Mouse (Mus musculus) 416B (cell line): Measurements from ENCODE around the gene Gm21915.

Experiments used
- DNase-seq: peaks from one replicate; pipeline ENCODE4 v3.0.0; 2011; ENCODE audit warnings: low read depth

Gene Gm21915

DNA sequence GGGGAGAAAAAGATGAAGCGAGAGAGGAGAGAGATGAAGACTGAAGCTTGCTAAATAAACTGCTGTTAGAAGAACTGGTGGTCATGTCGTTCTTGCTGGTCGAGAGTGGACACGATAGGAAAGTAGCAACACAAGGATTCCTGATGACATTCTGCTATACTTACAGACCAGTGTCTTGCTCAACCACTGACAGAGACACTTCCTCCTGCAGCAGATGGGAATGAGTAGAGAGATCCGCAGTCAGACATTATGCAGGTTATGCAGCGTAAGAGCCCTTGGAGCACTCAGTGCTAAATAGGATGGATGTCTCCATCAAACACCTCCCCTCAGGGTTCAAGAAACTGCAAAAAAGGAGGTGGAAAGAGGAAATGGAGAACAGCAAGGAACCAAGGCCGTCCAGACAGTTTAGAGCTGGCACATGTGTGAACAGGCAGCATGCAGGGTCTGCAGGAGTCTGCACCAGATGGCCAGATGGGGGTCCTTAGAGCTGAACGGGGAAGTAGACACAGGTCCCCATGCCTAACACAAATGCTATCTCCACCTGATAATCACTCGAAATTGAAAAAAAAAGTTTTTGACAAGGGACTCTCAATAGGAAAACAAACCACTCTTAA is 4.1 kb upstream of the Gm21915 start:
- no peak for DNase-seq

DNA sequence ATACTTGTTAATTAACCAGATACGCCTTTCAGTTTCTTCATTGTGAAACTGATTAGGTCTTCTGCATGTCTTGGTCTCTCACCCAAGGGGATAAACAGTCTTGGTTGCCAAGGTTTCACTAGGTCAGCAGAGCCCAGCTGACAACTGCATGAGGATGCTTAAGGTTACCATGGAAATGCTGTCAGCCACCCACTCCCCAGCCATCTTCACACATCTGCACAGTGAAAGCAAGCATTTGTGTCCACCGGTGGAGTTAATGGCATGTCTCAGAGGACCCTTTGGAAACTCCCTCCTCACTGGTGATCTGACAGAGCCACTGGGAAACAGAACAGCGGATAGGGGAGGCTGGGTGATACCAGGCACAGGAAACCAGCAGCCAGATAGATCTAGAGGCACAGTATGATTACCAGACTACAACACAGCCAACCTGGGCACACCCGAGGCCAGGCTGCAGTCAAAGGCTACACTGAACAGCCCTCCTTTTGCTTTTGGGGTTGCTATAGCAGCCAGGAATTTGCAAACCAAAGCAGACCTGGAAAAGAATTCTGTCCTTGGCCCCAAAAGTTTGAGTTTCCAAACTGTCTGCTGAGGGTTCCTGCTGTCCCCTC is 1.0 kb downstream of the Gm21915 start:
- no peak for DNase-seq

DNA sequence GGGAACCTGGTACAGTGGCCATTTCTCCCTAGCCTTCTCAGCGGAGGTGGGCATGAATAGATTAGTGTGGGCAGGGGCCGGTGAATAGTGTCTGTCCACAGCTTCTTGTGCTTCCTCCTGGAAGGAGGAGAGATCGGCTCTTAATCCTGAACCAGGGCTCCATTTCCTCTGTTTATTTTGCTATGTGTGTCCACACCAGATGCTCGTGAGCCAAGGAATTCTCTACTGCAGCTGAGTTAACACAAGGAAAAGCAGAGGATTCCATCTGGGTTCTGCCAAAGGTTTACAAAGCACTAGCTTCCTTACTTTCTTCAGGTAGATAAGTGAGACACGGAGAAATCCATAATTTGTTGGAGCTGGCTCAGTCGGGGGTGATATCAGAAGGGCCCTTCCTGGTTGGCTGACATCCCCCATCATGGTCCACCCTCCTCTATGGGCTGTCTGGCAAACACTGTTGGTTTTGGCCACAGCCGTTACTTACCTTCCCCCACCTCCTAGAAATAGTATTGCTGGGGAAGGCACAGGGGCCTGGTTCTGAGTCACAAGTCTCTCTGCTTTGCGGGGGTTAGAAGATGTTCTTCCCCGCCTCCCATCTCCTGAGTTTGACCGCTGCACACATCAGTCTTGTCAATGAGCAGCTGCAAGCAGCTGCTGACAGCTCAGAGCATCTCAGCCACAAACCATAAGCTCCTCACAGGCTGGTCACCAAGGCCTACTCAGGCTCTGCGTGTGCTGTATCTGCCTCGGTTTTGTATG is 5.0 kb downstream of the Gm21915 start:
- no peak for DNase-seq

DNA sequence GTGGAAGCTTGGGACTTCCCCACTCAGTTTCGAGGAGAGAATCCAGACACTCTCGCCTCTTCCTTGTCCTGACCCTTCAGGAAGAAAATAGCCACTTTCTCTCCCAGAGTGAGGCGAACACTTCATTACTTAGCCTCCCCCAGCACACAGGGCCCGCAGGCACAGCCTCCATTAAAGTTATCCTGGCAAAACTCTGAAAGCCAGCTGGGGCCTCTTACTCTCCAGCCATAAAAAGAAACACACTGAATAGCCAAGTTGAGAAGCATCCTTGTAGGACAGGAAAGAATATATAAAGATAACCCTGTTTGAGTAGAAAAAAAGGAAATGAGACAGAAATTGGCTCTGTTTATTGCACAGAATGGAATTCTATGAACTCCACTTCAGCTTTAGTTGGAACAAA is 8.2 kb downstream of the Gm21915 start:
- DNase-seq, result no peak

DNA sequence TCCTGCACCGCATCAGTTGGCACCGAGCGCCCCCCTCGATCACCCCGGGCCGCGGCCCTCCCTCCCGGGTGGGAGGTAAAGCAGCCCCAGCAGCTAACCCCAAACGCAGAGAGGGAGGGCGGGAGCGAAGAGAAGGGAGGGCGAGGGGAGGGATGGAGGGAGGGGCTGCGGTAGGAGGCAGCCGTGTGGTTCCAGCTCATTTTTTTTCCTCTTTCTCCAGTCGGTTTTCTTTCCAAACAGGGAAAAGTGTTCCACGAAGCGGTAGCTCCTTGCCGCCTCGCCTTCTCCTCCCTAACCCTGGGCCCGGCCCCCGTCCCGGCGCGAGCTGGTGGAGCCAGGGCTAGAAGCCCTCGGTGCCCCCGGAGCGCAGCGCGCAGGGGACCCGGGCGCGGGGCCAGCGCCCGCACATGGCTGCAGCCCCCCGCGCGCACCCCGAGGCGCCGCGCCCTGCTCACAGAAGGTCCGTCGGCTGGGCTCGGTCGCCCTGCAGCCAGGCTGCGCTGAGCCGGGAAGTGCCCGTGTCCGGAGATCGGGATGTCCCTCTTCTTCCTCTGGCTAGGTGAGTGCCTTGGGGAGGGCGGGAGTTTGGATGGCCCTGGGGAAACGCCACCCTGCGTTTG is 15.5 kb downstream of the Gm21915 start, which contains the start of gene Clmp:
Gene Clmp, plus strand, starts transcription at position 162 of the 620 bp plus-strand sequence.
- no peak for DNase-seq

DNA sequence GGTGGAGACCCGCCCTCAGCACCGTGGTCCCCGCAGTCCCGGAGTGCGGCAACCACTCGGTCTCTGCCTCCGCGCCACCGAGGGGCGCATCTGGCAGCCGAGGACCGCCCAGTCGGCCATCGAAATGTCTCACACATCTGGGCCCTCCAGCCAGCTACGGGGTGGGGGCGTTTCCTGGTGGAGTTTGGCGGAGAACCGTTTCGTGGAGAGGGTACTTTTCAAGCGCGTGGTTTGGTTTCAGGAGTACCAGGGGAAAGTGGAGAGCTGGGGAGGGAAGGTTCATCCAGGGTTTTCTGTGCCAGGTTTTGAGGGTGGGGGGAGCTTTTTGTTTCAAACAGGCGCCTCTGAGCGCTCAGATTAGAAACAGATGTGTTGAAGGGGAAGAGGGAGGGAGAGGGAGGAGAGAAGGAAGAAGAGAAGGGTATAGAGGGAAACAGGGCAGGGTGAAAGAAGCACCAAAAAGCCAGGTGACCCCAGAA is 16.0 kb downstream of the Gm21915 start:
- DNase-seq, result no peak

DNA sequence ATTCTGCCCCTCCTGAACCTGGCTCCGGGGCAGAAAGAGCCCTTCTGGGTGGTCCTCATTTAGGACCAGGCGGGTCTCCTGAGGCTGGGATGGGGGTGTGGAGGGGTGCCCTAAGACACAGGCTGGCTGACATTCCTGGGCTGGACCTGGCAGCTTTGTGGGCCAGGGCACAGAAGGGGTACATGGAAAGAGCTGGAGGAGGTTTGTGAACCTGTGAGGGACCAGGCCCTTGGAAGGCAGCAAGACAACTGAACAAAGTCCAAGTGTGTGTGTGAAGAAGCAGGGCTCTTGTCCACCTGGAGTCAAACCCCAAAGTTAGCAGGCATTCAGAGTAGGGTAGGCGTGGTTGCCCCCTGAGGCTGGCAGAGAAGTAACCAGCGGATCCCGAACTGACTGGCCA is 16.6 kb downstream of the Gm21915 start:
- DNase-seq, result no peak

DNA sequence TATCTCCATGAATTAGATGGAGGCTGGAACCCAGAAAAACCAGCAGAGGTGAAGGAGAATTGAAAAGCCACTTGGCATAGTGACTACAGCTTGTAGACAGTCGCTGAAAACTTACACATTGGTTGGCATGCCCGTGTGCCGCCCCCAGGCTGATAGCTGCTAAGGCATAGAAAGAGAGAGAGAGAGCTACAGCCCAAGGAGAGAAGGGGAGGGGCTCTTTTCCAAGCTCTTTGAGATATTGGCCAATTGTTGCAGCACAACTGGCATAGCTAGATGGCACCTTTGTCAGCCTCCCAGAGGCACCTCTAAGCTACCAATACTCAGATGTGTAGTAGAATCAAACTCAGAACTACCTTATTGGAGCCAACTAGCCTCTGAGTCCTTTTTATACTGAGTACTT is 17.1 kb downstream of the Gm21915 start:
- no peak for DNase-seq

DNA sequence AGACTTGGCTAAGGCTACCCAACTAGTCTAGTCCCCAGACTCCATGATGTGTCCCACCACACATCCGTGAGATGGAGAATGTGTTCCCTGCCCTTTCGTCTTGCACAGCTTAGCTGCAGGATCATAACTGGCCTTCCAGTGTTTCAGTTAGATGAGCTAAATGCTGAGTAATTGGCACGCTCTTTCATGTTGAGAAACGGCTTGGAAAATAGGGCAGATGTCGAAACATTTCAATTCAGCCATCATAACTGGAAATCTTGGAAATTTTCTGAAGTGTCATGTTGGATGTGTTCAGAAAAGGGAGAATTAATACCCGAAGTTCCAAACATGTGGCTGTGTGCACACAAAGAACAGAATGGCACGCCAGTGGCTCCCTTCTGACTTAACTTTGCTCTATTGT is 20.1 kb downstream of the Gm21915 start:
- no peak for DNase-seq

DNA sequence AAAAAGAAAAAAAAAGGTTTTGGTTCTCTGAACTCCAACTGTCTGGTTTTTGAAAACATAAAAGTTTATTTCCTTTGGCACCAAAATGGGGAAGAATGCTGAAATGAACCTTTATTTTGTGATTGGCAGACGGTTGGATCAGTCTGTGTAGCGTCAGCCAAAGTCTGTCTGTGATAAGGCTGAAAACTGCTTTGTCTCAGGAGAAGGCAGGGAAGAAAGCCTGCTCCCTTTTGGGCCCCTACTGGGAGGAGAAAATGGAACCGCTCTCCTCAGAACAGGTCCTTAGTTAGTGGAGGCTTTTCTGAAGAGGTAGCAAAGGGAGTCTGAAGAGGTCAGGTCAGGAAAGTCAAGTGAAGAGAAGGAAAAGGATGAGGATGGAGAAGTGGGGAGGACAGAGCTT is 22.6 kb downstream of the Gm21915 start:
- no peak for DNase-seq

DNA sequence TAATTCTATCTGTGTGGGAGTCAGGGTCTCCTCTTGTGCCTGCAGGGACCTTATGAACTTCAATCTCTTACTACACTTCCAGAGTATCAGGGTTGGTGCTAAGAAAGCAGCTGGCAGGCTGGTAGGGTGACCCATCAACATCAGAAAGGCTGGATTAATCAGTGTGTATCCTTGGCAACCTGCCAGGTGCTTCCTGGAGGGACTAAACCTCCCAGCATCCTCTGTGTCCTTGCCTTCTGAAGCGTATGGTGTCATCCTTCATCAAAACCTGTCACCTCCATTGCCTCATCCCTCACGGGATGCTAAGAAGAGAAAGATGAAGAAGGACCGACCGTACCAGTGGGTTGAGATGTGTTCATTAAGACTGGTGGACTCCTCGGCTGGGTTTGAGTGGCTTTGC is 23.4 kb downstream of the Gm21915 start:
- no peak for DNase-seq

DNA sequence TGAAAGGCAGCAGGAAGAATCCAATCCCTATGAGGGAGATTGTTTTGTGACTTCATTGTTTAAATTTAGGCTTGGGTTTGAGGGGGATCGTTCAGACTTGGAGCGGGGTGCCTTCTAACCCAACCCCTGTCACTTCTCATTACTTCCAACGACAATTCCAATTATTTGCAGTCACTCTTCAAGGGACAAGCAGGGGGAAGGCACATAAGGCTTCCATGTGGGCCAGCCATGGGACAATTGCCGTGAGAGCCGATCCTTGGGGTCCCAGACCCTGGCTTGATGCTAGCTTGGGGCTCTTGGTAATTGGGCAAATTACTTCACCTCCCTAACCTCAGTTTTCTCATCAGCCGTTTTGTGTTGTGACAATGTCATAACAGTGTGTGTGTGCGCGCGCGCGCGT is 23.9 kb downstream of the Gm21915 start:
- no peak for DNase-seq

DNA sequence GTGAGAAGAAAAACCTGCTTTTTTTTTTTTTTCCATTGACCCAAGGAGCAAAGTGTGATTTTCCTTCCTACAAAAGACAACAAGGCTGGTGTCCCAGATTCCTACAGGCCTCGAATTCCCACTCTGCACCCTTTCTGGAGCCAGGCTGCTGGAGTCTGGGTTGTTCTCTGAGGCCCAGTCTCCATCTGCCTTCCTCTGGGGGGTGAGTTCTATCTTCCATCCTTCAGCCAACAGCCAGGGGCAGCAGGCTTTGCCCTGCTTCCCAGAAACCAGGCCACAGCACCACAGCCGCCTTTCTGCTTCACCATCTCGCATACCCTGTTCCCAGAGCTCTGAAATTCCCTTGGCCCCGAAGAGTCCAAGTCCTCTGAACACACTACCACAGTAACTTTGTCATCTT is 25.7 kb downstream of the Gm21915 start:
- DNase-seq, result no peak

DNA sequence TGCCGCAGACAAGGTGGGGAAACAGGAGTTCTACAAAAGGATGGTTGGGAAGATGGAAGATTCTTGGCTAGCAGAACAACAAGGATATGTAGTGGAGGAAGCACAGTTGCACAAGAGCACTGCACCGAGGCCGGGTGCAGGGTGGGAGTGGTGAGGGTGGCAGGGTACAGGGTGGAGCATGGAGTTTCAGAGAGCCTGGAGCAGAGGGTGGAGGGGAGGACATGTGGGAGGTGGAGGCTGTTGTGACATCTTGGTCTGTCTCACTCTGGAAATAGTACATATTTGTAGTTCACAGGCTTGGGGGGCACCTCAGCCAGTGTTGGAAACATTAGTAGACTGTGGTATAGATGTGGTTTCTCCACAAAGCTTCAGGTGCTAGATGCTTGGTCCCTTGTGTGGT is 28.8 kb downstream of the Gm21915 start:
- no peak for DNase-seq

DNA sequence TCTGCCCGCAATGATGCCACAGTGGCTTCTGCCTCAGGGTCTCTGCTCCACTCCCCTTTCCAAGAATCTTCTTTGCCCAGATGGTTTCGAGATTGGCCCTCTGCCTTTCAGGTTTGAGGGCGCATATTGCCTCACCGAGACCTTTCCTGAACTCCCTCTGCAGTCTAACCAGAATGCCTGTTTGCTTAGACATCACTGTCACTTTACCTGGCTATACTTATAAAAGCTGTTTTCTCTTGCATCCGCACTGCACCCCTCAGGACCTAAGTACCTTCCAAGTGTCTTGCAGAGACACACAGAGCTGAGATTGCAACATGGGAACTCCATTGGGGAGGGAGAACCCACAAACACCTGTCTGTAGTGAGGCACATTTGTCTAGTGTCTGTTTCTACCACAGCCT is 29.8 kb downstream of the Gm21915 start:
- no peak for DNase-seq

DNA sequence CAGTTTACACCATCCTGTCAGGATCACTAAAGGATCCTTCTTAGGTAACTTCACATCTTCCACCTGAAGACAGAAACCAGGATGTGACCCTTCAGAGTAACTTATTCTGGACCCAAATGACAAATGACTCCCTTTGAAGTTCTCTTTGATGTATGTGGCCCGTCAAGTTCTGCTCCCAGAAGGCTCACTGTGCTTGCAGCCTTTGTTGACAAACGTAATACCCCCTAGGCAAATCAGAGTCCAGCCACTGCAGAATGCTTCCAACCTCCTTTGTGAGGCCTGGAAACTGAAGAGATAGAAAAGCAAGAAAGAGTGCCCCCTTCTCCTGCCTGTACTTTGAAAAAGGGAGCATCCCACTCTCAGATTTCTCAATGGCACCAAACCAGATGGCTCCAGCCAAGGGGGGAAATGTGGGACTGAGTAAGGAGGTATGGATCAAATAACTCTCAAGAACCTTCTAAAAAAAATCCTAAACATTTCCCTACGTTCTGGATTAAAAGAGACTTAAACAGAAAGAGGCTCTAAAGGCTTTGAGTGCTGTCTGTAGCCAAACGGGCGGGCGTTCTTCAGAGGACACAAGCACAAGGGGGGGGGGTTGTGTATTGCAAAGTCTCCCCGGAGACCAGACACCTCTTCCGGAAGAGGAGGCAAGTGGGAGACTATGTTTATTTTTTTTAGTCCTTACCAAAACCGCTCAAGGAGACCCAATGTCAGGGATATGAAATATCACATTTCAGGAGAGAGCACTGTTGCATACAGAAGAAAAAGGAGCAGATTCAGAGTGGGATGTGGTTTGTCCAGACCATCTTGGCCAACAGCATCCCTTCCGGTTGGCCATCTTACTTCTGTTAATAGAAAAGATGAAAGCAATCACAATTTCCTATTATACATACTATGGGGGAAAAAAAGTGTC is 34.2 kb downstream of the Gm21915 start:
- no peak for DNase-seq

DNA sequence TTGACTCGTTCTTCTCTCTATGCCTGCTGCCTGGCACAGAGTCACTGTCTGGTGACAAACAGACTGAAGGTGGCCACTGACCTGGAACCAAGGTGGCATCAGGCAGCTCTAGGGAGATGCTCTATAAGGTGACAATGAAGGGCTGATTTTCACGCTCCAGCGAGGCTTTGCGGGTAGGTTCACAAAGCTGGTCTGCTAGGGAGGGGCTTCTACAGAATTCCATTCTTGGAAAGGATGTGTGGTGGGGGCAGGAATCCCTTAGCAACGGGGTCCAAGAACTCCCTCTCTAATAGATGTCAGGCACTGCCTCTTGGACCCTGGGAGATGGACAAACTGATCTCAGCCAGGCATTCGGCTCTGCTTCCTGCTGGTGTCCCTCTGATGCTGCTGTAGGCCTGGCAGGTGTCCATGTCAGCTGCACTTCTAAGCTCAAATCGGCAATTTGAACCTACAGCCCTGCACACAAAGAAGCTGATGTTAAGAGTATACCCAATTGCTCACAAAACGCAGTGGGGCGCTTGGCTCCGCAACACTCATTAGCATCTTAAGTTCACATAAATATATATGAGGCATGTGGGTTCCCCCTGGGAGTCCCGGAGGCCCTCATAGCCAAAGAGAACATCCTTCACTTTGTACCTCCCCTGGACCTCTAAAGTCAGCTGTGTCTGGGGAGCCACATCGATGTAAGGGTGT is 38.2 kb downstream of the Gm21915 start:
- no peak for DNase-seq

DNA sequence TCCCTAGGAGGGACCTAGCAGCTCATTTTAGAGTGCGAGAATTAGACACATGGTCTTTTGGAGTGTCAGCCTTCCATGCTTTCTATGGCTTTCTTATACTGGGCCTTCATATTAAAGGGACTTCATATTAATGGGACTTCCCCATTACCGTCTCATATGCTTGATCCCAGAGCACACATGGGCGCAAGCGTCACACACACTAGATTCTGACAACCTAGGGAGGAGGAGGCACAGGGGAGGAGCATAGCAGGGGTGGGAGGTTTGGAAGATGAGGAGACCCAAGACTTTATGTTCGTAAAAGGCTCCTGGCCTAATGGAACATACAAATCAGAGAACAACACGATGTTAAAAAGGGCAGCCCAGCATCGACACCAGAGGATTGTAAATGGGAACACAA is 38.7 kb downstream of the Gm21915 start:
- DNase-seq, result no peak

DNA sequence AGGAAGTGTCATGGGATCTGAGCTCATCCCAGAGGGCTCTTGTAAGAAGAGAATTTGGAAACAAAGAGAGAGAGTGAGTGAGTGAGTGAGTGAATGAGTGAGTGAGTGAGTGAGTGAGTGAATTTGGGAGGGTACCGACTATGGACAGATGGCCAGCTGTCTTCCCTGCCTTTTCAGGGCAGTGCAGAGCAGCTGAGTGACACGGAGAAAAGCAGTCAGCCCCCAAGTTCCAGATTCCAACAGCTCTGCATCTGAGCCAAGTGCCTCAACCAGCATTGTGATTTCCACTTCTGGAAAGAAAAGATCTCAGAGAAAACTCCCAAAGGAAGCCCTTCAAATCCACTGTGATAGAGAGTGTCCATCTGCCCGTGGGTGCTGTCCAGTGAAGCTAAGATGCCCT is 39.2 kb downstream of the Gm21915 start:
- DNase-seq, result no peak

DNA sequence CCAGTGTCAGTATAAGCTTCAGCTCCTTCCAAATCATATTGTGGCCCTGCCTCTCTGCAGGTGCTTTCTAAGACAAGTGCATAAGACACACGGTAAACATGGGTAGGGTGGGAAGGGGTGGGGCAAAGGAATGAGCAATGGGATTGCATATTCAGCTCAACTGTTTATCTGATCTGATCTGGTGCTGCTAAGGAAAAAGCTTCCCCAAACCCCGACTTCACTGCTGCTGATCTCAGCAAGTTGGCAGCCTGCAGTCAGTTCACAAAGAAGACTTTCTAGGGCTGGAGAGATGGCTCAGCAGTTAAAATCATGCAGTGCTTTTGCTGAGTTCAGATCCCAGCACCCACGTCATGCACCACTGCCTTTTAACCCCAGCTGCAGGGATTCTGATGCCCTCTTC is 39.6 kb downstream of the Gm21915 start:
- no peak for DNase-seq

DNA sequence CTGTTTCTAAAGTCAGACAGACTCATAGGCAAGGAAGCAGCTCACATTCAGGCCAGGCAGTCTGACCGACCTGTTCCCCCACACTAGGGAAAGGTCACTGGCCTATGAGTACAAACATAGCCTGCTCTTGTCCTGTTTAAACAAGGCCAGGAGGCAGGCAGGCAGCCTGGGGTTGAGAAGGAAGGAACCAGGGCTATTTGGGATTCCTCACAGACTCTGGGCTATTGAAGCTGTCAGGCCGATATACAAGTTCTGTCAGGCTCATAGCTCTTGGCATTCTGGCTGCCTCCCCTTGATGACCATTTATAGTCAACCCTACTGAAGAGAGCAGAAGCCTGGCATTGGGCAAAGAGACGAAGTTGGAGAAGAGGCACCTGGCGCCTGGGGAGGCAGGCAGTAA is 41.2 kb downstream of the Gm21915 start:
- DNase-seq, result no peak
